Mouse (Mus musculus) midbrain, postnatal 0 days (tissue): ENCODE measurements around the gene Inpp4a. TPM values are rescaled to one million over a fixed set of nuclear protein-coding genes. Genes with fewer than 3 reads are reported as not detected.

Experiments
- ATAC-seq: fragments of 200-750 bp; cut with Nextera tagmentation; 2 replicates; pipeline ENCODE4 v1.8.0; 2017; ENCODE audit warnings: moderate number of reproducible peaks, mild to moderate bottlenecking, moderate TSS enrichment, moderate library complexity; ENCODE audit not compliant: low FRiP score
- DNase-seq: peaks from one replicate; pipeline ENCODE4 v3.0.0-alpha.2; 2015; ENCODE audit warnings: low spot score
- H3K27ac ChIP-seq: fragments of 300-500 bp; sonication (generic); 2 replicates; pipeline ENCODE4 v1.5.1; 2014; ENCODE audit warnings: low read depth, mild to moderate bottlenecking, low read length, mixed read lengths
- H3K27me3 ChIP-seq: fragments of 300-500 bp; sonication (generic); 2 replicates; pipeline ENCODE4 v1.6.1; 2014; ENCODE audit warnings: low read length, control low read depth, mixed read lengths; ENCODE audit not compliant: insufficient read depth
- H3K36me3 ChIP-seq: fragments of 300-500 bp; sonication (generic); 2 replicates; pipeline ENCODE4 v1.6.1; 2014; ENCODE audit warnings: low read length, control low read depth, mixed read lengths; ENCODE audit not compliant: insufficient read depth
- H3K4me1 ChIP-seq: fragments of 300-500 bp; sonication (generic); 2 replicates; pipeline ENCODE4 v1.6.1; 2014; ENCODE audit warnings: mild to moderate bottlenecking, control low read depth, antibody characterized with exemption, low read length, mixed read lengths; ENCODE audit not compliant: insufficient read depth
- H3K4me2 ChIP-seq: fragments of 300-500 bp; sonication (generic); 2 replicates; pipeline ENCODE4 v1.6.1; 2014; ENCODE audit warnings: low read depth, mild to moderate bottlenecking, low read length, mixed read lengths; ENCODE audit not compliant: poor library complexity, severe bottlenecking
- H3K4me3 ChIP-seq: fragments of 300-500 bp; sonication (generic); 2 replicates; pipeline ENCODE4 v1.5.1; 2014; ENCODE audit warnings: low read depth, mild to moderate bottlenecking, low read length, moderate library complexity
- H3K9ac ChIP-seq: fragments of 300-500 bp; sonication (generic); replicated peaks from 2 replicates; pipeline ENCODE4 v1.6.1; 2014; ENCODE audit warnings: mild to moderate bottlenecking, low read length, moderate library complexity, mixed read lengths; ENCODE audit not compliant: poor library complexity, severe bottlenecking
- H3K9me3 ChIP-seq: fragments of 300-500 bp; sonication (generic); 2 replicates; pipeline ENCODE4 v1.6.1; 2016; ENCODE audit warnings: low read length, control low read depth
- CTCF ChIP-seq: IDR thresholded peaks from 2 replicates; pipeline ENCODE4 v1.5.1; 2016; ENCODE audit warnings: antibody characterized with exemption, mild to moderate bottlenecking
- WGBS: fragments of 180-500 bp; shearing (Covaris S2); extraction: QIAGEN DNeasy Blood & Tissue Kit; methylation state at CpG from one replicate; pipeline ENCODE4 v1.1.7; 2014; 5-methylcytosine and 5-hydroxymethylcytosine counted together
- polyA plus RNA-seq: library from polyadenylated mRNA; unstranded; fragments of >200 nt; fragmentation: Nextera tagmentation; extraction: Ambion mirVana; gene quantifications from 2 replicates; pipeline ENCODE4 v1.2.1, GENCODE M21; 2015
- total RNA-seq: library from RNA; depleted of rRNA; stranded (reverse); fragments of >200 nt; gene quantifications from 2 replicates; pipeline ENCODE4 v1.2.3, GENCODE M21; 2014

Inpp4a gene
- total and polyA plus RNA-seq, 2 experiments from 2014 or later = 48.8 to 85.8 TPM

DNA sequence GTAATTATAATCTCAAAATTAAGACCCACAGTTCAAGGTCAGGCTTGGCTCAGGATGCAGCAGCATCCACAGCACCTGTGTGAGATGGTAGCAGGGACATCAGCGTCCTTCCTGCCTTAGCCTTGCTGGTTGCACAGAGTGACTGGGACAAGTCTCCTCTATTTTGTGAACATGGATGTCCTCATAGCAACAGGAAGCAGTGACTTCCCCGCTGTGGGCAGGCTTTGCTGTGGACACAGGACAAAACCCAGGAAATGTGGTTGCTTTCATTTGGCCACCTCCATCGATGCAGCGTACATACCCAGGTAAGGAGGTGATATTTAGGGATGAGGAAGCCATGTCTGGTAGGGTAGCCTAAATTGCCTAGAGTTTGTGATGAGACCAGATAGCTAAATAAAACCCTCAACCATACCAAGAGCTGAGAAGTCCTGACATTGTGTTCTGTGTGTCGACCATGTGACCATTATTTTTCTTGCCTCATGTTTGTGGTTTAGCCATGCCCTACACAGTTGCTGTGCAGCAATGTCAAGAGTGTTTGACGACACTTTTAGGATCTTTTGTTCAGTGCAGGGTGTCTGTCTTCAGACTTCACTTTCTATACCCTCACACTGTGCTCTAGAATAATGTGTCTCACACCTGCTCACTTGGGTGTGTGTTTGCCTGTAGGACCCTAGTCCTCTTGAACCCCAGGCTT lies 44.7 kb downstream of the Inpp4a start:
- H3K4me1 ChIP-seq = no peaks in the 10 kb centered on the region
- TF ChIP-seq CTCF = no peak
- no peak for ATAC-seq
- H3K36me3 ChIP-seq = no peaks in the 10 kb centered on the region
- no peaks in the 10 kb centered on the region for H3K27me3 ChIP-seq
- H3K9me3 ChIP-seq = no peaks in the 10 kb centered on the region
- no peak for DNase-seq
- WGBS = 86% methylated on average over 6 of the region's 6 CpGs
- no peak overlapping the region for H3K27ac ChIP-seq
- no peak overlapping the region for H3K9ac ChIP-seq
- no peak overlapping the region for H3K4me3 ChIP-seq
- H3K4me2 ChIP-seq = no peak overlapping the region

DNA sequence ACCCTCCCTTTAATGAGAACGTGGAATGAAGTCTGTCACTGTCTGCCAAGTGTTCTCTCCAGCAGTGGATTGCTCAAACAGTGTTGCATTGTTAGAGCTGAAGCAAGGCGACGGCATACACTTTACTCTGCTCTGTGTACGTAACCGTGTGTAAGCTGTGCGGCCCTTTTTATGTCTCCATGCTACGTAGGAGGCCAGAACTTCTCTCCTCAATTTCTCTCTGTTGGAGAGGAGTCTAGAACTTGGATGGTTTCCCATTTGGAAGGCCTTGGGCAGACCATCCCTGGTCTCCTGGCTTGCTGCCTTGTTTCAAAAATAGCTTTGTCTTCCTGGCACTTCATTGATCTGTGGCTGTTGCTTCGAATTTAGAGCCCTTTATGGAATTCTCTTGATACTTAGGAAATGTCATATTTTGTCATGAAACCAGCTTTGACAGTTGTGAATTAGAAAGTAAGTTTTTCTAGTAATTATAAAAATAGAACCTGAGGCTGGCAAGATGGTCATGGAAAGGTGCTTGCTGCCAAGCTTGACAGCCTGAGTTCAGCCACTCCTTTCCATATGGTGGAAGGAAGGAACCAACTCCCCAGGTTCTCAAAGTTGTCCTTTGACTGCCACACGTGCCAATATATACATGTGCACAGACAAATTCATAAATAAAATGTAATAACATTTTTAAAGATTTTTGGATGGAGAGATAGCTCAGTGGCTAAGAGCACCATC lies 47.9 kb downstream of the Inpp4a start:
- 71% methylated on average over 9 of the region's 9 CpGs for WGBS
- Histone ChIP-seq H3K9me3 (no peaks in the 10 kb centered on the region), H3K27me3 (no peaks in the 10 kb centered on the region), H3K4me3 (no peak overlapping the region), H3K4me2 (no peak overlapping the region), H3K36me3 (no peaks in the 10 kb centered on the region), H3K4me1 (no peaks in the 10 kb centered on the region; the same call in 1 of the 2 replicates), H3K27ac (no peak overlapping the region), H3K9ac (no peak overlapping the region)
- peak; percentile 60 for DNase-seq
- TF ChIP-seq CTCF = no peak
- ATAC-seq = no peak

- ATAC-seq (peak; percentile 86), DNase-seq (peak; percentile 78)
- Histone ChIP-seq H3K36me3 (no peaks in the 10 kb centered on the region), H3K9ac (no peak overlapping the region), H3K27ac (no peak overlapping the region), H3K27me3 (no peaks in the 10 kb centered on the region), H3K9me3 (no peaks in the 10 kb centered on the region), H3K4me2 (no peak overlapping the region), H3K4me3 (no peak overlapping the region), H3K4me1 (no peaks in the 10 kb centered on the region; the same call in 1 of the 2 replicates)
- no peak for TF ChIP-seq CTCF
- 54% methylated on average over 7 of the region's 7 CpGs for WGBS
These were observed 51.4 kb downstream of the Inpp4a start for GRCm38 (mm10) chr1:37350886-37351651.

DNA sequence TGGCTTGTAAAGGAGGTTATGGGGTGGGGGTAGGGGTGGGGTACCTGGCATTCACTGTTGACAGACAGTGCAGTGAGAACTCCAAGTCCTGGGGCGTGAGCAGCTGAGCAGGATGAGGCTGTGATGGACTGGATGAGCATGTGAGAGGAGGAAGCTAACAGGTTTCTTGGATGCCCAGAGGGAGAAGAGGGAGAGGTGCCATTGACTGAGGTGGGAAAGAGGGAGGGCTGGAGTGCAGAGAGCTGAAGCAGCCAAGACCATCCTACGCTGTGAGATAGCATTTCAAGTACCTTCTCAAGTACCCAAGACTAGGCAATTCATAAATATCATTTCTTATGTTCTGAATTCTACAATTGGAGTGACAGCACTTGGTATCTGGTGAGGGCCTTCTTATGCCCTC lies 52.3 kb downstream of the Inpp4a start:
- Histone ChIP-seq H3K4me1 (no peaks in the 10 kb centered on the region; the same call in 1 of the 2 replicates), H3K9me3 (no peaks in the 10 kb centered on the region), H3K4me3 (no peak overlapping the region), H3K36me3 (no peaks in the 10 kb centered on the region), H3K9ac (no peak overlapping the region), H3K27me3 (no peaks in the 10 kb centered on the region), H3K4me2 (no peak overlapping the region), H3K27ac (no peak overlapping the region)
- WGBS = 96% methylated on average over 2 of the region's 2 CpGs
- ATAC-seq (no peak), DNase-seq (no peak)
- no peak for TF ChIP-seq CTCF

- H3K27ac ChIP-seq = no peak overlapping the region
- no peak overlapping the region for H3K4me2 ChIP-seq
- ATAC-seq = no peak
- no peaks in the 10 kb centered on the region; the same call in 1 of the 2 replicates for H3K4me1 ChIP-seq
- no peaks in the 10 kb centered on the region for H3K9me3 ChIP-seq
- no peak for DNase-seq
- WGBS = 71% methylated on average over 4 of the region's 4 CpGs
- no peak overlapping the region for H3K9ac ChIP-seq
- H3K4me3 ChIP-seq = no peak overlapping the region
- peaks cover 8% of the 10 kb centered on the region for H3K36me3 ChIP-seq
- no peak for TF ChIP-seq CTCF
- no peaks in the 10 kb centered on the region for H3K27me3 ChIP-seq
These were observed 53.8 kb downstream of the Inpp4a start for GRCm38 (mm10) chr1:37353456-37353855.
